Mouse (Mus musculus) gastrocnemius, postnatal 36 days (tissue): Measurements from ENCODE around the gene Brca2. TPM values are rescaled to one million over a fixed set of nuclear protein-coding genes. Genes with fewer than 3 reads are reported as not detected.

Experiments
- total RNA-seq, 2 experiments: library from RNA; stranded (reverse); gene quantifications; 2 replicates each; pipeline ENCODE4 v1.2.3; 2021

Brca2 gene
- total RNA-seq, 2 experiments from 2014 or later, result 1.0 to 1.2 TPM

Other genes with a start within 250 kb of the Brca2 start
- not detected for gene Zar1l, start 4.5 kb upstream of the Brca2 start, total RNA-seq
- 1 to 10 TPM; 3.1 to 3.2 TPM for gene N4bp2l1, start 74.6 kb downstream of the Brca2 start, total RNA-seq
- 10 to 100 TPM; 23.6 to 28.8 TPM for gene N4bp2l2, start 143.6 kb downstream of the Brca2 start, total RNA-seq
- gene Pds5b, start 151.1 kb downstream of the Brca2 start, total RNA-seq, result 10 to 100 TPM; 16.7 to 18.4 TPM